Mouse (Mus musculus) liver, postnatal 0 days (tissue): ENCODE measurements at regions not wholly inside any gene's neighbourhood (a gene's known extent, or its start where the extent isn't known, plus 50 kb on each side); places are given as distances from the start of the nearest gene placed in this dataset.

ENCODE experiments used
- CTCF ChIP-seq: sonication (generic); IDR thresholded peaks from 2 replicates; pipeline ENCODE4 v1.5.1; 2016; ENCODE audit warnings: antibody characterized with exemption, low read depth
- EP300 ChIP-seq: IDR thresholded peaks from 2 replicates; pipeline ENCODE4 v1.6.1; 2016; ENCODE audit warnings: antibody characterized with exemption, low read depth, mild to moderate bottlenecking

- TF ChIP-seq CTCF (no peak), EP300 (no peak)
These were observed 120.0 kb upstream of the Gm21876 start for GRCm38 (mm10) chrX:21295460-21295859.
